Mouse (Mus musculus) liver, postnatal 0 days (tissue): ENCODE results near the gene Nacc1. TPM values are rescaled to one million over a fixed set of nuclear protein-coding genes. Genes with fewer than 3 reads are reported as not detected.
A peak's percentile ranks its signal among the peaks of the same experiment; 100 is the strongest.
"Not testable (repeated sequence)": the region's sequence is repeated elsewhere in the genome, so short reads cannot be mapped to it uniquely, and the experiment has no call there.

Source experiments
- ATAC-seq: fragments of 200-750 bp; cut with Nextera tagmentation; 2 replicates; pipeline ENCODE4 v1.8.0; 2017; ENCODE audit warnings: mild to moderate bottlenecking, moderate library complexity
- DNase-seq: peaks from one replicate; pipeline ENCODE4 v3.0.0-alpha.2; 2016
- H3K27ac ChIP-seq: fragments of 300-500 bp; sonication (generic); 2 replicates; pipeline ENCODE4 v1.5.1; 2014; ENCODE audit warnings: antibody characterized with exemption, moderate library complexity, mild to moderate bottlenecking, low read depth
- H3K27me3 ChIP-seq: fragments of 300-500 bp; sonication (generic); 2 replicates; pipeline ENCODE4 v1.6.1; 2014; ENCODE audit warnings: low read length, control low read depth, mixed read lengths; ENCODE audit not compliant: insufficient read depth
- H3K36me3 ChIP-seq: fragments of 300-500 bp; sonication (generic); replicated peaks from 2 replicates; pipeline ENCODE4 v1.6.1; 2014; ENCODE audit warnings: mild to moderate bottlenecking, control low read depth, low read length, moderate library complexity, mixed read lengths; ENCODE audit not compliant: insufficient read depth
- H3K4me1 ChIP-seq: fragments of 300-500 bp; sonication (generic); 2 replicates; pipeline ENCODE4 v1.6.1; 2014; ENCODE audit warnings: antibody characterized with exemption, mild to moderate bottlenecking, control low read depth; ENCODE audit not compliant: insufficient read depth
- H3K4me2 ChIP-seq: fragments of 300-500 bp; sonication (generic); 2 replicates; pipeline ENCODE4 v1.6.1; 2014; ENCODE audit warnings: low read depth, mild to moderate bottlenecking, low read length, moderate library complexity, mixed read lengths
- H3K4me3 ChIP-seq: fragments of 300-500 bp; sonication (generic); 2 replicates; pipeline ENCODE4 v1.5.1; 2014; ENCODE audit warnings: low read depth, low read length
- H3K9ac ChIP-seq: fragments of 300-500 bp; sonication (generic); replicated peaks from 2 replicates; pipeline ENCODE4 v1.6.1; 2014; ENCODE audit warnings: mild to moderate bottlenecking, moderate library complexity
- H3K9me3 ChIP-seq: fragments of 300-500 bp; sonication (generic); 2 replicates; pipeline ENCODE4 v1.6.1; 2016; ENCODE audit warnings: mild to moderate bottlenecking, control low read depth, low read length, mixed read lengths
- CTCF ChIP-seq: sonication (generic); IDR thresholded peaks from 2 replicates; pipeline ENCODE4 v1.5.1; 2016; ENCODE audit warnings: antibody characterized with exemption, low read depth
- EP300 ChIP-seq: IDR thresholded peaks from 2 replicates; pipeline ENCODE4 v1.6.1; 2016; ENCODE audit warnings: antibody characterized with exemption, low read depth, mild to moderate bottlenecking
- WGBS: fragments of 180-500 bp; shearing (Covaris S2); extraction: QIAGEN DNeasy Blood & Tissue Kit; methylation state at CpG from one replicate; pipeline ENCODE4 v1.1.7; 2014; ENCODE audit not compliant: insufficient replicate concordance; 5-methylcytosine and 5-hydroxymethylcytosine counted together
- polyA plus RNA-seq: library from polyadenylated mRNA; unstranded; fragments of >200 nt; fragmentation: Nextera tagmentation; extraction: Ambion mirVana; gene quantifications from 2 replicates; pipeline ENCODE4 v1.2.1, GENCODE M21; 2015

The Nacc1 gene
- polyA plus RNA-seq, 1 experiment from 2014 or later: 3.6 TPM

DNA sequence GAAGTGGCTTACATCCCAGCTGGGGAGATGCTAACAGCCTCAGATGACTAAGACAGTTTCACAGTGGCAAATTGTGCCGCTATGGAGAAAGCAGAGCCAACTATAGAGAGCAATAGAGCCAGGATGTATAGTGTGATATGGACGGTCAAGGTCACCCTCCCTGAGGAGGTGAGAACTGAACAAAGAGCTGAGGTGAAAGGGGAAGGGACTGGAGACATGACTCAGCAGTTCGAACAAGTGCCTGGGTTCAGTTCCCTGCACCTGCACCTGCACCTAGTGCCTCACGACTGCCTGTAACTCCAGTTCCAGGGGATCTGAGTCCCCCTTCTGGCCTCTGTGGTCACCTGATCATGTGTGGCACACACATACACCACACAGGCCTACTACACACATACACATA is 57.5 kb downstream of the Nacc1 start:
- ATAC-seq: no peak
- DNase-seq: no peak
- no peaks in the 10 kb centered on the region for H3K9me3 ChIP-seq
- TF ChIP-seq EP300 (no peak), CTCF (no peak)
- H3K36me3 ChIP-seq: no peaks in the 10 kb centered on the region
- H3K4me1 ChIP-seq: no peaks in the 10 kb centered on the region
- 62% methylated on average over 4 of the region's 4 CpGs for WGBS
- H3K27ac ChIP-seq: no peak overlapping the region
- H3K9ac ChIP-seq: no peak overlapping the region
- no peak overlapping the region for H3K4me3 ChIP-seq
- no peak overlapping the region for H3K4me2 ChIP-seq
- H3K27me3 ChIP-seq: no peaks in the 10 kb centered on the region

DNA sequence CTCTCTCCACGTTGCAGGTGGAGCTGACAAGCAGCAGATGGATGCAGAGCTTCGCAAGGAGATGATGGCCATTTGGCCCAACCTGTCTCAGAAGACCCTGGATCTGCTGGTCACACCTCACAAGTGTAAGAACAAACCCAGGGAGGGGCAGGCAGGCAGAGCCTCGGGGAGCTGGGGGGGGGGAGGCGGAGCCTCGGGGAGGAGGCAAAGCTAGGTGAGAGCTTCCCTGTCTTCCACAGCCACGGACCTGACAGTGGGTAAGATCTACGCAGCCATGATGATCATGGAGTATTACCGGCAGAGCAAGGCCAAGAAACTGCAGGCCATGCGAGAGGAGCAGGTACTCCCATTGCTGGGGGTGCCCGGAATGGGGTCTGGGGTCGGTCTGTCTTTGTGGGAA is 58.1 kb downstream of the Nacc1 start:
- no peak overlapping the region for H3K4me3 ChIP-seq
- ATAC-seq: no peak
- no peak for DNase-seq
- H3K27me3 ChIP-seq: no peaks in the 10 kb centered on the region
- H3K9ac ChIP-seq: no peak overlapping the region
- no peak for TF ChIP-seq EP300
- H3K9me3 ChIP-seq: no peaks in the 10 kb centered on the region
- H3K4me2 ChIP-seq: no peak overlapping the region
- WGBS: 65% methylated on average over 11 of the region's 11 CpGs
- H3K4me1 ChIP-seq: no peaks in the 10 kb centered on the region
- no peak overlapping the region for H3K27ac ChIP-seq
- H3K36me3 ChIP-seq: no peaks in the 10 kb centered on the region

DNA sequence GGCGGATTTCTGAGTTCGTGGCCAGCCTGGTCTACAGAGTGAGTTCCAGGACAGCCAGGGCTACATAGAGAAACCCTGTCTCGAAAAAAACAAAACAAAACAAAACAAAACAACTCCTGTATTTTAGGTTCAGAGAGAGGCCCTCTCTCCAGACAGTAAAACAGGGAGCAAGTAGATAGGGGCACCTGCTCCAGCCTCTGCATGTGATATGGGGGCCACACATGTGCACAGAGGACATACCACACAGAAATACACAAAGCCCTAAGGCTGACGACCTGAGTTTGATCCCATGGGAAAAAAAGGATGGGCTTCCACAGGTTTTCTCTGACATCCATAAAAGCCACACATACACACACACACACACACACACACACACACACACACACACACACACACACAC is 64.2 kb downstream of the Nacc1 start:
- H3K27me3 ChIP-seq, H3K27ac ChIP-seq, H3K4me2 ChIP-seq, DNase-seq, ATAC-seq, H3K9ac ChIP-seq, H3K36me3 ChIP-seq, H3K4me1 ChIP-seq, H3K9me3 ChIP-seq, H3K4me3 ChIP-seq: not testable (repeated sequence)
- WGBS: 72% methylated on average over 4 of the region's 4 CpGs

DNA sequence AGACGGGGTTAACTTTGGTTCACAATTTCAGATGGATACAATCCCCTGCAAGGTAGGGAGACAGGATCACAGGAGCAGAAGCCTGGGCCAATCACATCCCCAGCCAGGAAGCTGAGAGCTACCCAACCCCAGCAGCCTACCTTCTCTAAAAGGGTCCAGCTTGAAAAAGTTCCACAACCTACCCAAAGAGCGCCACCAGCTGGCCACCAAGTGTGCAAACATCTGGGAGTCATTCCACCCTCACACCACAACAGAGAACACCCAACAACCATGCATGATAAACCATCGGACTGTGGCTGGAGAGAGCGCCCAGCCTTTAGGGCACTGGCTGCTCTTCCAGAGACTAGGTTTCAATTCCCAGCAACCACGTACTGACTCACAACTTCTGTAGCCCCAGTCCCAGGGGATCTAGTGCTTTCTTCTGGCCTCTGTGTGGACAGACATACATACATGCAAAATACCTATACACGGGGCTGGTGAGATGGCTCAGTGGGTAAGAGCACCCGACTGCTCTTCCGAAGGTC is 66.5 kb downstream of the Nacc1 start:
- Histone ChIP-seq H3K4me1 (no peaks in the 10 kb centered on the region), H3K4me2 (no peak overlapping the region), H3K27ac (no peak overlapping the region), H3K27me3 (peaks cover 10% of the 10 kb centered on the region), H3K9me3 (no peaks in the 10 kb centered on the region), H3K9ac (no peak overlapping the region), H3K4me3 (no peak overlapping the region), H3K36me3 (no peaks in the 10 kb centered on the region)
- TF ChIP-seq EP300 (no peak), CTCF (peak; percentile 36)
- ATAC-seq (no peak), DNase-seq (no peak)
- 71% methylated on average over 8 of the region's 8 CpGs for WGBS

Other genes with a start within 250 kb of the Nacc1 start
- gene Ier2, start 25.0 kb downstream of the Nacc1 start, polyA plus RNA-seq: 32.3 and 32.9 TPM in 2 replicates
- gene Trmt1, start 1.6 kb downstream of the Nacc1 start, polyA plus RNA-seq: 21.3 TPM in 2 replicates
- 24.6 and 25.7 TPM in 2 replicates for gene Lyl1, start 13.6 kb upstream of the Nacc1 start, polyA plus RNA-seq
- gene G430095P16Rik, start 35.1 kb upstream of the Nacc1 start, polyA plus RNA-seq: 4.8 and 6.3 TPM in 2 replicates
- gene Nfix, start 112.5 kb upstream of the Nacc1 start, polyA plus RNA-seq: 4.7 and 5.4 TPM in 2 replicates
- 2.4 and 2.5 TPM in 2 replicates for gene Dand5, start 135.0 kb upstream of the Nacc1 start, polyA plus RNA-seq
- 31.9 and 34.9 TPM in 2 replicates for gene Gadd45gip1, start 143.7 kb upstream of the Nacc1 start, polyA plus RNA-seq
- gene Rad23a, start 152.8 kb upstream of the Nacc1 start, polyA plus RNA-seq: 154 and 164 TPM in 2 replicates
- 331 and 375 TPM in 2 replicates for gene Calr, start 159.1 kb upstream of the Nacc1 start, polyA plus RNA-seq
- 30.3 and 33.6 TPM in 2 replicates for gene Farsa, start 169.1 kb upstream of the Nacc1 start, polyA plus RNA-seq
- gene Syce2, start 184.2 kb upstream of the Nacc1 start, polyA plus RNA-seq: 30.6 and 31.2 TPM in 2 replicates
- gene Gcdh, start 206.1 kb upstream of the Nacc1 start, polyA plus RNA-seq: 139 and 141 TPM in 2 replicates
- 133 and 149 TPM in 2 replicates for gene Klf1, start 214.1 kb upstream of the Nacc1 start, polyA plus RNA-seq
- 15.4 and 16.0 TPM in 2 replicates for gene Dnase2a, start 220.7 kb upstream of the Nacc1 start, polyA plus RNA-seq
- gene Mast1, start 249.5 kb upstream of the Nacc1 start, polyA plus RNA-seq: 0.07 TPM in 1 of 2 replicates, not detected in the other